Mouse (Mus musculus) bone marrow, adult 2 months (tissue): ENCODE measurements around the gene Meltf.

ENCODE experiments used
- CTCF ChIP-seq: fragments of 200-500 bp; IDR thresholded peaks from 2 replicates; pipeline ENCODE4 v1.5.1; 2011; ENCODE audit warnings: low read length, control low read depth; ENCODE audit not compliant: control insufficient read depth, insufficient read depth
- POLR2A ChIP-seq: fragments of 200-500 bp; IDR thresholded peaks from 2 replicates; pipeline ENCODE4 v1.6.1; 2011; ENCODE audit warnings: low read depth, mild to moderate bottlenecking, control low read depth, low read length, borderline replicate concordance; ENCODE audit not compliant: control insufficient read depth

GRCm38 (mm10) chr16:31947901-31948316, 69.3 kb downstream of the Meltf start:
- TF ChIP-seq CTCF (no peak), POLR2A (no peak)
